Mouse (Mus musculus): ENCODE data around the gene Wdr63. TPM values are rescaled to one million over a fixed set of nuclear protein-coding genes. Genes with fewer than 3 reads are reported as not detected.

The Wdr63 gene
- 0.19 and 0.34 TPM in 2 replicates for polyA plus RNA-seq (2015; fragmentation: Nextera tagmentation; extraction: Ambion mirVana)

GRCm38 (mm10) chr3:146107921-146108571, at the start of gene Wdr63:
Wdr63 (minus strand) TSS chr3:146108130.
- peak within 1 kb of the TSS; percentile 53 for H3K9ac ChIP-seq
- 14% methylated on average over 18 of the region's 18 CpGs for WGBS
- H3K27ac ChIP-seq = no peak within 1 kb of the TSS
- peak within 1 kb of the TSS; percentile 78 for H3K4me2 ChIP-seq (replicated peaks)
- no peaks in the 10 kb centered on the region for H3K9me3 ChIP-seq
- peak within 1 kb of the TSS; percentile 46 for H3K4me3 ChIP-seq
- no peaks in the 10 kb centered on the region for H3K36me3 ChIP-seq
- ATAC-seq (ENCODE audit: low FRiP score, low read depth) = peak; percentile 95
- H3K27me3 ChIP-seq = no peaks in the 10 kb centered on the region
- peaks cover 5% of the 10 kb centered on the region; the same call in 1 of the 2 replicates for H3K4me1 ChIP-seq

- Histone ChIP-seq H3K36me3 (no peaks in the 10 kb centered on the region), H3K27me3 (no peaks in the 10 kb centered on the region; the same call in 1 of the 2 replicates), H3K27ac (no peak overlapping the region), H3K4me1 (peaks cover 6% of the 10 kb centered on the region; the same call in 1 of the 2 replicates), H3K4me3 (no peak overlapping the region), H3K9ac (no peak overlapping the region), H3K9me3 (no peaks in the 10 kb centered on the region), H3K4me2 (replicated peaks) (no peak overlapping the region)
- no peak for ATAC-seq (ENCODE audit: low FRiP score, low read depth)
- 82% methylated on average over 2 of the region's 2 CpGs for WGBS
Observed at GRCm38 (mm10) chr3:146156811-146157210, 48.9 kb upstream of the Wdr63 start.

- peaks cover 6% of the 10 kb centered on the region; the same call in 1 of the 2 replicates for H3K4me1 ChIP-seq
- H3K36me3 ChIP-seq = no peaks in the 10 kb centered on the region
- no peaks in the 10 kb centered on the region for H3K9me3 ChIP-seq
- no peak for ATAC-seq (ENCODE audit: low FRiP score, low read depth)
- peaks cover 5% of the 10 kb centered on the region; the same call in 1 of the 2 replicates for H3K27me3 ChIP-seq
- no peak overlapping the region for H3K4me2 ChIP-seq (replicated peaks)
- 75% methylated on average over 13 of the region's 13 CpGs for WGBS
- no peak overlapping the region for H3K9ac ChIP-seq
- H3K27ac ChIP-seq = no peak overlapping the region
- no peak overlapping the region for H3K4me3 ChIP-seq
Observed at GRCm38 (mm10) chr3:146155628-146156576, 48.0 kb upstream of the Wdr63 start.

GRCm38 (mm10) chr3:146153862-146154611, 46.1 kb upstream of the Wdr63 start:
- no peak overlapping the region for H3K9ac ChIP-seq
- H3K4me3 ChIP-seq = no peak overlapping the region
- WGBS = 37% methylated on average over 12 of the region's 12 CpGs
- no peak overlapping the region for H3K4me2 ChIP-seq (replicated peaks)
- H3K4me1 ChIP-seq = peaks cover 18% of the 10 kb centered on the region
- H3K36me3 ChIP-seq = no peaks in the 10 kb centered on the region
- no peaks in the 10 kb centered on the region for H3K9me3 ChIP-seq
- peaks cover 16% of the 10 kb centered on the region for H3K27me3 ChIP-seq
- ATAC-seq (ENCODE audit: low FRiP score, low read depth) = no peak; the same call in 1 of the 2 replicates
- H3K27ac ChIP-seq = no peak overlapping the region

- no peak overlapping the region for H3K4me2 ChIP-seq (replicated peaks)
- H3K4me1 ChIP-seq = peaks cover 18% of the 10 kb centered on the region
- H3K9ac ChIP-seq = no peak overlapping the region
- H3K4me3 ChIP-seq = no peak overlapping the region
- H3K27me3 ChIP-seq = peaks cover 21% of the 10 kb centered on the region
- H3K9me3 ChIP-seq = no peaks in the 10 kb centered on the region
- 71% methylated on average over 2 of the region's 2 CpGs for WGBS
- H3K36me3 ChIP-seq = no peaks in the 10 kb centered on the region
- H3K27ac ChIP-seq = no peak overlapping the region
- ATAC-seq (ENCODE audit: low FRiP score, low read depth) = no peak
Observed at GRCm38 (mm10) chr3:146152913-146153312, 45.0 kb upstream of the Wdr63 start.

GRCm38 (mm10) chr3:146152348-146152747, 44.4 kb upstream of the Wdr63 start:
- no peak for ATAC-seq (ENCODE audit: low FRiP score, low read depth)
- no peaks in the 10 kb centered on the region for H3K36me3 ChIP-seq
- WGBS = 70% methylated on average over 8 of the region's 8 CpGs
- H3K9me3 ChIP-seq = no peaks in the 10 kb centered on the region
- H3K27me3 ChIP-seq = peaks cover 21% of the 10 kb centered on the region
- H3K4me2 ChIP-seq (replicated peaks) = no peak overlapping the region
- no peak overlapping the region for H3K4me3 ChIP-seq
- no peak overlapping the region for H3K9ac ChIP-seq
- peaks cover 18% of the 10 kb centered on the region for H3K4me1 ChIP-seq
- H3K27ac ChIP-seq = no peak overlapping the region

- Histone ChIP-seq H3K27ac (no peak overlapping the region), H3K4me2 (replicated peaks) (no peak overlapping the region), H3K36me3 (no peaks in the 10 kb centered on the region), H3K9ac (no peak overlapping the region), H3K27me3 (peaks cover 21% of the 10 kb centered on the region), H3K4me3 (no peak overlapping the region), H3K4me1 (peaks cover 18% of the 10 kb centered on the region), H3K9me3 (no peaks in the 10 kb centered on the region)
- no peak for ATAC-seq (ENCODE audit: low FRiP score, low read depth)
- WGBS = 88% methylated on average over 8 of the region's 8 CpGs
Observed at GRCm38 (mm10) chr3:146151755-146152154, 43.8 kb upstream of the Wdr63 start.

GRCm38 (mm10) chr3:146151328-146151727, 43.4 kb upstream of the Wdr63 start:
- no peak for ATAC-seq (ENCODE audit: low FRiP score, low read depth)
- WGBS = 92% methylated on average over 10 of the region's 10 CpGs
- H3K27ac ChIP-seq = no peak overlapping the region
- H3K9me3 ChIP-seq = no peaks in the 10 kb centered on the region
- H3K36me3 ChIP-seq = no peaks in the 10 kb centered on the region
- H3K4me3 ChIP-seq = no peak overlapping the region
- no peak overlapping the region for H3K4me2 ChIP-seq (replicated peaks)
- peaks cover 18% of the 10 kb centered on the region for H3K4me1 ChIP-seq
- peaks cover 21% of the 10 kb centered on the region for H3K27me3 ChIP-seq
- no peak overlapping the region for H3K9ac ChIP-seq

- peaks cover 18% of the 10 kb centered on the region for H3K4me1 ChIP-seq
- no peaks in the 10 kb centered on the region for H3K9me3 ChIP-seq
- H3K4me3 ChIP-seq = peak overlapping the region; percentile 49
- H3K27ac ChIP-seq = no peak overlapping the region; the same call in 1 of the 2 replicates
- peak overlapping the region; percentile 96 for H3K4me2 ChIP-seq (replicated peaks)
- no peaks in the 10 kb centered on the region for H3K36me3 ChIP-seq
- peak overlapping the region; percentile 63; the same call in 1 of the 2 replicates for H3K9ac ChIP-seq
- ATAC-seq (ENCODE audit: low FRiP score, low read depth) = 0 out of 2 replicates have a peak, but pooled peaks have one; percentile 16
- 11% methylated on average over 11 of the region's 11 CpGs for WGBS
- H3K27me3 ChIP-seq = peaks cover 21% of the 10 kb centered on the region
Observed at GRCm38 (mm10) chr3:146150560-146150959, 42.6 kb upstream of the Wdr63 start.

GRCm38 (mm10) chr3:146150058-146150400, 42.1 kb upstream of the Wdr63 start:
- H3K9me3 ChIP-seq = peaks cover 3% of the 10 kb centered on the region; the same call in 1 of the 2 replicates
- H3K27me3 ChIP-seq = peaks cover 21% of the 10 kb centered on the region
- 0 out of 2 replicates have a peak, but pooled peaks have one; percentile 17 for ATAC-seq (ENCODE audit: low FRiP score, low read depth)
- H3K36me3 ChIP-seq = no peaks in the 10 kb centered on the region
- peak overlapping the region; percentile 96 for H3K4me2 ChIP-seq (replicated peaks)
- H3K4me3 ChIP-seq = peak overlapping the region; percentile 49
- WGBS = under 1% methylated on average over 26 of the region's 26 CpGs
- H3K27ac ChIP-seq = no peak overlapping the region; the same call in 1 of the 2 replicates
- peaks cover 18% of the 10 kb centered on the region for H3K4me1 ChIP-seq
- peak overlapping the region; percentile 63 for H3K9ac ChIP-seq

Data from limb, embryonic 13.5 days (tissue).